Mouse (Mus musculus): ENCODE data around the gene Arhgap19.

Gene Arhgap19

DNA sequence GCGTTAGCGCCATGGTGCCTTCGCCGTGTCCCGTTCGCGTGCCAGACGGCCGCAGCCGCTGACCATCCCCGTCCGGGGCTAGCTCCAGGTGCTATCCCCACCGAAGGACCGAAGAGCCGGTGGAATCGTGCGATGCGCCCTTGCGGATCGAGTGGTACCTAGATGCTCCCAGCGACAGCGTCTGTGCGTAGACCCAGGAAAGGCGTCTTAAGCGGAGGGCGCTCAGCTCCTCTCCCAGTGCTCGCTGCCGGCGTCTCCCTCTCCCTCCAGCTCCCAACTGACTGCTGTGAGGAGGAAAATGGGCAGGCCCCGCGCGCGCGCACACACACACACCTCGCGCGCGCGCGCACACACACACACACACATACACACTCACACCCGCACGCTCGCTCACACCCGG is 58.5 kb downstream of the Arhgap19 start, which contains the start of gene Slit1:
Gene Slit1, minus strand, starts transcription at position 270 of the 400 bp plus-strand sequence.
- peak; percentile 86 for DNase-seq (ENCODE audit: low read depth, low spot score)

DNA sequence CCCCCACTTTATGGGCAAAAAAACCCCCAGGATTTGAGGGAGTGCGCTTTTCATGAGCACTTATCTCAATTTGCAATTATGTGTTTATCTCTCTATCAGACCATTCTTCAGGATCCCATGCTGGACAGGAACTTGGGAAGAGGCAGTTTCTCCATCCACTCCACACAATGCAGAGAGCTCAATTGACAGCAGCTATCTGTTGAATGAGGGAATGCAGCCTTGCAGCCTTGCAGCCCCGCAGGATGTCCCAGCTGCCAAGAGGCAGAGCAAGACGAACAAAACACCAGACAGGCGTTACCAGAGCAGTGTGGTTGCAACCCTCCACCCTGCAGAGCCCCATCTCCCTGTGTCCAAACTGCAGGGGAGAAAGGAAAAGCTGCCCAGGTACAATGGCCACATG is 63.0 kb downstream of the Arhgap19 start:
- DNase-seq (ENCODE audit: low read depth, low spot score) = no peak

DNA sequence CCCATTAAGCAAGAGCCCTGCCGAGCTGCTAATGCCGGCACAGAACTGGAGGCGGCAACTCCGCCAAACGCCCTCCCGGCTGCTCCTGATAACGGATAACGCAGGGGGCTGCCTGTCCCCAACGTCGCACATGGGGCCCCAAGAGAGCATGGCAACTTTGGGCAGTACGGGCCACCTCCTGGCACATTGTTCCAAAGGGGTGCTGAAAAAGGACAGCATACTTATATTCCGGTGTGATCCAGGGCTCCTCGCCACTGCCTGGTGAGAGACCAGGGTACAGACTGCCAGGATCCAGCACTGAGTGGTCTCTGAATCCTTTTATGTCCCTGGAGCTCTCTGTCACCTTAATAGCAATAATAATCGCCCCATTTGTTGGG is 63.4 kb downstream of the Arhgap19 start:
- DNase-seq (ENCODE audit: low read depth, low spot score) = no peak

DNA sequence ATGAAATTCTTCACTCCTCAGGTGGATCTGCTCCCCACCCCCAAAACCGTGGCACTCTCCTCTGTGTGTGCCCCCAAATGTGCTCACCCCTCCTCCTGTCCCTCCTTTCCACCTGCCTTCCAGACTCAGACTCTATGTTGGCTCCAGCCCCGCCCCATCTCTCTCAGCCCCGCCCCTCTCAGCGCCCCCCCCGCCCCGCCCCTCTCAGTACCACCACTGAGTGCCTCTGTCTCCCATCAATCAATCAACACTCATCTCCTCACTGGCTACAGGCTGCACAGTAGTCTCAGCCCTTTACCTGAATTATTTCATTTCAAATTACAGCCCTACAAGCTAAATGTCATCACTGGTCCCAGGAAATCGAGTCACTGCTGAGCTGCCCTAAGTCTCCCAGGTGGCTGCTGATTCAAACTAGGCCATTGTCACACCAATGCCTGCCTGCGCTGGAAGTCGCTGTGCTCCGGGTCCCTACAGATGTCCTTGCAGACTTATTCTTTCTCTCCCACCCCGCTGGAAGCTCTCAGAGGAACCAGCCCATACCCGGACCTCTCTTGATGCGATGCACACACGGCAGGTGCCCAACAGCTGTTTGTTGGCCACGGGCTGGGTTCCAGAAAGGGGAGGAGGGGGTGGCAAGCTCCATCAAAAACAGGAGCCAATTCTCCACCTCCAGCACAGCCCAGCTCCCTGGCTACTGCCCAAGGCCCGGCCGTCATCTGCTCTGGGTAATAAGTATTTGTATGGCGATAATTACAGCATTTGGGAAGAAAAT is 64.0 kb downstream of the Arhgap19 start:
- peak; percentile 75 for DNase-seq (ENCODE audit: low read depth, low spot score)

DNA sequence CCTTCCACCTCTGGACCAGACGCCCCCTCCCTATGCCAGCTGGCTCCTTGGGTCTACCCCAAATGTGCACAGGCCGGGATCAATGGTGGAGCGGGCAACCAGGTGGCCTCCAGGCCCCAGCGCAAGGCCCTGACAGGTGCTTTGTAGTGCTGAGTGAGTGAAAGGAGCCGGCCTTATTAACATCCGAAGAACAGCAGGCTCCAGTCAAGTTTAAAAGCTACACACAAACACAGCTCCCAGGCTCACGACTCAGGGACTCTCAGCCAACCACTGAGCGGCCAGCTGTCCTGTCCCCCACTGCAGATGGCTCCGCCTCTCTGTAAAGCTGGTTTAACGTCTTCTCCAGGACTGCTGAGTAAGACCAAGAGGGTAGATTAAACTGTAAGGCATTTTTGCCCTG is 67.2 kb downstream of the Arhgap19 start:
- DNase-seq (ENCODE audit: low read depth, low spot score) = peak; percentile 83

DNA sequence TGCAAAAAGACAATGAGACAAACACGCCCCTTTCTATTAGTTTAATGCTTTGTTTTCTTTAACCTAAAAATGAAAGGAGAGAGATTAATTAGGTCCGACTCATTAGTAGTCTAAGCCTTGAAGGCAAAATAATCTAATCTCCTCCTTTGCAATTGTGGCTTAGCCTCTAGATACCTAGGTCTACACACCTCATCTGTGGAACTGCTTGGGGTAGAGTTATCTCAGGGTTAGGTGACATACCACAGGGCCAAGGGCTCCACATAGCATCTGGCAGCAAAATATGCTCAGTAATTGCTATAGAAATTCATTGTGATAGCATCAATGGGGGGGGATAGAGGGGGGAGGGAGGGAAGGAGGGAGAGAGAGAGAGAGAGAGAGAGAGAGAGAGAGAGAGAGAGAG is 76.4 kb downstream of the Arhgap19 start:
- no peak for DNase-seq (ENCODE audit: low read depth, low spot score)

DNA sequence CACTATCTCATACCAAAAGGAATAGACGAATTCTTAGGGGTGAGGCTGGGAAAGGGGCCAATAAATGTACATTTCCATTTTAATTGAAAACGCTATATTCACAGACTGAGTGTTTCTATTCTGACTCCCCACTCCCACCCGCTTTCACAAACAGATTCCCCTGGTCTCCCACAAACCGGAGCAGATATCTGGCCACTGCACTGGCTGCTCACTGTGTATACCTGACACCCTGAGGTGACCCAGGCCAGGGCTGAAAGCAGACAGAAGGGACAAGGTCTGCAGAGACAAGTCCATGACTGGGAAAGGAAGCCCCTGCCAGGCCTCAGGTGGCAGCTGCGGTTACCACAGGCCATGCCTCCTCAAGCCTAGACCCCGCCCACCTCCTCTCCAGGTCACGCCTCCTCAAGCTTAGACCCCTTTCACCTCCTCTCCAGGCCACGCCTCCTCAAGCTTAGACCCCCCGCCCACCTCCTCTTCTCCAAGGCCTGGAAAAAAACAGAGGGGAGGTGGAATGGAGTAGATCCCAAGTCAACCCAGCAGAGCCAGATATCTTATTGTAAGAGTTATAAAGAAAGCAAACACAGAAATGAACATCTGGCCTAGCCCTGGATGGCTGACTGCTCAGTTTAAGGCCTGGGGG is 76.9 kb downstream of the Arhgap19 start:
- DNase-seq (ENCODE audit: low read depth, low spot score) = peak; percentile 52

DNA sequence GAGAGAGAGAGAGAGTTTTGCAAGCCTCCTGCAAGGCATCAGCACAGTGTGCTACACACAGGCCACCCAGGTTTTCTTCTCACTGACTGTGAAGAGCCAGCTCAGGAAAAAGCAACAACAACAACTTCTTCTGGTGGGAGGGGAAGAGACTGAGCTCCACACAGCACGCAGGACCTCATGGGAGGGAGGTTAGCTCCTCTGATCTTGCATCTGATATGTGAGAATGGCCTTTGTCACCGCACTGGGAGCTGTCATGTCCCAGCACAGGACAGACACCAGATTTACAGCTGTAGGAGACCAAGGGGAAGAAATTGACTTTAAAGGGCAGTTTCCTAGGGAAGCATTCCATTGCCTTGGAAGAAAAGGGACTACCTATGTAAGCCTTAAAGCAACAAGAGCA is 78.5 kb downstream of the Arhgap19 start:
- DNase-seq (ENCODE audit: low read depth, low spot score) = no peak

DNA sequence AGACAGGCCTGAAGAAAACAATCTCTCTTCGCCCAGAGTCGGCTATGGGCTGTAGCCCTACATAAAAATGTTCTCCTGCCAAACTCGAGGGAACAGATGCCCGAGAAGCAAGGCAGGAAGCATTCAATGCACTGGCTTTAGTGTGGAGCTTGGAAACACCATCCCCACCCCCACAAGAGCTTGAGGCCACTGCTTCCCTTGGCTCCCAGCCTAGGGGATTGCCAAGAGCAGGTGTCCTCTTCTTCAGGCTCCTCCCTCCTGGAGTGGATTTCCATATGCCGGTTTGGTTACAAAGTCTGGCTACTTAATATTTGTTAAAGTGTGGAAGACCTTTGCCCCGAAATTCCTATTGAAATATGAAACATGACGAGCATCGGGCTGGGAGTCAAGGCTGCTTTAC is 82.4 kb downstream of the Arhgap19 start:
- no peak for DNase-seq (ENCODE audit: low read depth, low spot score)
